Mouse (Mus musculus): ENCODE measurements around the gene Grn. TPM values are rescaled to one million over a fixed set of nuclear protein-coding genes. Genes with fewer than 3 reads are reported as not detected.

Gene Grn
- polyA plus RNA-seq, 1 experiment = 79.1 TPM

- Histone ChIP-seq H3K79me3 (ENCODE audit: low read depth) (no peaks in the 10 kb centered on the region), H3K27me3 (ENCODE audit: control insufficient read depth, insufficient read depth, insufficient read length) (no peaks in the 10 kb centered on the region), H3K36me3 (ENCODE audit: control insufficient read depth, insufficient read depth) (peaks cover 24% of the 10 kb centered on the region), H3K79me2 (ENCODE audit: control insufficient read depth, insufficient read depth) (peaks cover 5% of the 10 kb centered on the region), H3K4me3 (ENCODE audit: insufficient read depth, poor library complexity, severe bottlenecking) (no peak overlapping the region), H3ac (ENCODE audit: control insufficient read depth, insufficient read length, low read depth) (no peak overlapping the region)
- no peak for TF ChIP-seq CTCF (IDR thresholded peaks at IDR 0.05; ENCODE audit: control insufficient read depth, insufficient read depth, insufficient read length)
- TF ChIP-seq FOSL1 (IDR thresholded peaks at IDR 0.05; ENCODE audit: insufficient read depth, low read length, poor library complexity, severe bottlenecking) = no peak
- no peak for TF ChIP-seq MYOD1 (IDR thresholded peaks at IDR 0.05; ENCODE audit: control insufficient read depth, insufficient read length, low read depth)
- TF ChIP-seq MAX (IDR thresholded peaks at IDR 0.05) = no peak
Measured at GRCm38 (mm10) chr11:102435754-102436470, 5.8 kb downstream of the Grn start.

- TF ChIP-seq FOSL1 (IDR thresholded peaks at IDR 0.05; ENCODE audit: insufficient read depth, low read length, poor library complexity, severe bottlenecking) (peak; percentile 18), USF1 (IDR thresholded peaks at IDR 0.05; ENCODE audit: low read depth) (no peak)
- Histone ChIP-seq H3ac (ENCODE audit: control insufficient read depth, insufficient read length, low read depth) (no peak overlapping the region), H3K4me3 (ENCODE audit: insufficient read depth, poor library complexity, severe bottlenecking) (no peak overlapping the region), H3K36me3 (ENCODE audit: control insufficient read depth, insufficient read depth) (peaks cover 24% of the 10 kb centered on the region), H3K79me3 (ENCODE audit: low read depth) (no peaks in the 10 kb centered on the region), H3K79me2 (ENCODE audit: control insufficient read depth, insufficient read depth) (no peaks in the 10 kb centered on the region), H3K27me3 (ENCODE audit: control insufficient read depth, insufficient read depth, insufficient read length) (no peaks in the 10 kb centered on the region)
Measured at GRCm38 (mm10) chr11:102436471-102436790, 6.3 kb downstream of the Grn start.

- H3K27me3 ChIP-seq (ENCODE audit: control insufficient read depth, insufficient read depth, insufficient read length) = no peaks in the 10 kb centered on the region
- no peaks in the 10 kb centered on the region for H3K79me2 ChIP-seq (ENCODE audit: control insufficient read depth, insufficient read depth)
- H3ac ChIP-seq (ENCODE audit: control insufficient read depth, insufficient read length, low read depth) = peak overlapping the region; percentile 33
- no peaks in the 10 kb centered on the region for H3K79me3 ChIP-seq (ENCODE audit: low read depth)
- TF ChIP-seq USF1 (IDR thresholded peaks at IDR 0.05; ENCODE audit: low read depth) (no peak), FOSL1 (IDR thresholded peaks at IDR 0.05; ENCODE audit: insufficient read depth, low read length, poor library complexity, severe bottlenecking) (no peak), MYOD1 (IDR thresholded peaks at IDR 0.05; ENCODE audit: control insufficient read depth, insufficient read length, low read depth) (no peak), CTCF (IDR thresholded peaks at IDR 0.05; ENCODE audit: control insufficient read depth, insufficient read depth, insufficient read length) (no peak)
- no peak overlapping the region for H3K4me3 ChIP-seq (ENCODE audit: insufficient read depth, poor library complexity, severe bottlenecking)
- H3K36me3 ChIP-seq (ENCODE audit: control insufficient read depth, insufficient read depth) = peaks cover 24% of the 10 kb centered on the region
Measured at GRCm38 (mm10) chr11:102437120-102438061, 7.3 kb downstream of the Grn start.

- no peak for TF ChIP-seq USF1 (IDR thresholded peaks at IDR 0.05; ENCODE audit: low read depth)
- no peak for TF ChIP-seq FOSL1 (IDR thresholded peaks at IDR 0.05; ENCODE audit: insufficient read depth, low read length, poor library complexity, severe bottlenecking)
- peak; percentile 38 for TF ChIP-seq CTCF (IDR thresholded peaks at IDR 0.05; ENCODE audit: control insufficient read depth, insufficient read depth, insufficient read length)
- no peak for TF ChIP-seq MYOG (IDR thresholded peaks at IDR 0.05; ENCODE audit: control insufficient read depth, extremely low read depth, insufficient read length)
- TF ChIP-seq CEBPB (IDR thresholded peaks at IDR 0.05; ENCODE audit: low read depth) = no peak
- no peak for TF ChIP-seq MAX (IDR thresholded peaks at IDR 0.05)
- no peak for TF ChIP-seq MYOD1 (IDR thresholded peaks at IDR 0.05; ENCODE audit: control insufficient read depth, insufficient read length, low read depth)
- no peaks in the 10 kb centered on the region for H3K27me3 ChIP-seq (ENCODE audit: control insufficient read depth, insufficient read depth, insufficient read length)
- no peak overlapping the region for H3ac ChIP-seq (ENCODE audit: control insufficient read depth, insufficient read length, low read depth)
- H3K79me2 ChIP-seq (ENCODE audit: control insufficient read depth, insufficient read depth) = no peaks in the 10 kb centered on the region
- H3K4me3 ChIP-seq (ENCODE audit: insufficient read depth, poor library complexity, severe bottlenecking) = no peak overlapping the region
- H3K79me3 ChIP-seq (ENCODE audit: low read depth) = no peaks in the 10 kb centered on the region
- peaks cover 24% of the 10 kb centered on the region for H3K36me3 ChIP-seq (ENCODE audit: control insufficient read depth, insufficient read depth)
Measured at GRCm38 (mm10) chr11:102438212-102439092, 8.3 kb downstream of the Grn start.

GRCm38 (mm10) chr11:102439093-102440082, 9.3 kb downstream of the Grn start:
- H3ac ChIP-seq (ENCODE audit: control insufficient read depth, insufficient read length, low read depth) = no peak overlapping the region
- no peaks in the 10 kb centered on the region for H3K79me2 ChIP-seq (ENCODE audit: control insufficient read depth, insufficient read depth)
- H3K4me3 ChIP-seq (ENCODE audit: insufficient read depth, poor library complexity, severe bottlenecking) = no peak overlapping the region
- H3K27me3 ChIP-seq (ENCODE audit: control insufficient read depth, insufficient read depth, insufficient read length) = no peaks in the 10 kb centered on the region
- peaks cover 17% of the 10 kb centered on the region for H3K36me3 ChIP-seq (ENCODE audit: control insufficient read depth, insufficient read depth)
- H3K79me3 ChIP-seq (ENCODE audit: low read depth) = no peaks in the 10 kb centered on the region
- TF ChIP-seq MYOD1 (IDR thresholded peaks at IDR 0.05; ENCODE audit: control insufficient read depth, insufficient read length, low read depth) = no peak
- no peak for TF ChIP-seq FOSL1 (IDR thresholded peaks at IDR 0.05; ENCODE audit: insufficient read depth, low read length, poor library complexity, severe bottlenecking)
- no peak for TF ChIP-seq MAX (IDR thresholded peaks at IDR 0.05)
- TF ChIP-seq MYOG (IDR thresholded peaks at IDR 0.05; ENCODE audit: control insufficient read depth, extremely low read depth, insufficient read length) = no peak
- TF ChIP-seq CTCF (IDR thresholded peaks at IDR 0.05; ENCODE audit: control insufficient read depth, insufficient read depth, insufficient read length) = no peak
- no peak for TF ChIP-seq USF1 (IDR thresholded peaks at IDR 0.05; ENCODE audit: low read depth)
- TF ChIP-seq CEBPB (IDR thresholded peaks at IDR 0.05; ENCODE audit: low read depth) = no peak

Measured in C2C12 (cell line).